Mouse (Mus musculus): Measurements from ENCODE around the gene Trpm5. TPM values are rescaled to one million over a fixed set of nuclear protein-coding genes. Genes with fewer than 3 reads are reported as not detected.
A peak's percentile ranks its signal among the peaks of the same experiment; 100 is the strongest.

Gene Trpm5
- total and polyA plus RNA-seq, 3 experiments: 1.7 to 1.9 TPM; not detected in 1

DNA sequence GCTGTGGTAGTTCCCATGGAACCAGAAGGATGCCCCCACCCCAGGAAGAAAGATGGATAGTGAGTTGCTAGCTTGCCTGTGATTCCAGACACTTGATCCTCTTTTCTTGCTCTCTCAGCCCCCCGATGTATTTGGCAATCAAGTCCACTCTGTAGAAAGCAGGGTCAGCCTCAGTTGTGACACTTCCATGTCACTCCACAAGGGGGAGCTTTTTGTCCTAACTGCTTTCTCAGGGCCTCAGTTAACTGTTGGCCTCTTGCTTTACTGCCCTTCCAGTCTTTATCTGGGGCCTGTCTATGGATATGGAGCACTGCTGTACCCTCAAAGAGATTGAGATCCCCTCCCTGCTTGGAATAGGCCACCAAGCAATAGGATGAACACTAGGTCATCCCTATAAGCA, 21.4 kb downstream of the Trpm5 start:
- Histone ChIP-seq H3K4me1 (ENCODE audit: control insufficient read depth in 1 of 2, insufficient read depth in 2 of 2, low read length in 2 of 2) (peaks cover 0 to 14% of the 10 kb centered on the region in 2 experiments; a peak in 2 of 4 replicates), H3K36me3 (ENCODE audit: control insufficient read depth in 1 of 2, insufficient read depth in 2 of 2, low read length in 2 of 2) (peaks cover 0 to 6% of the 10 kb centered on the region in 2 experiments; a peak in 2 of 4 replicates), H3K27me3 (ENCODE audit: control insufficient read depth in 1 of 2, insufficient read depth in 2 of 2, low read length in 2 of 2) (no peaks in the 10 kb centered on the region), H3K27ac (ENCODE audit: control insufficient read depth, low read depth, low read length) (no peak overlapping the region), H3K79me2 (ENCODE audit: control insufficient read depth, insufficient read depth, low read length, poor library complexity) (peaks cover 15% of the 10 kb centered on the region), H3K9ac (ENCODE audit: control insufficient read depth, low read depth, low read length, poor library complexity, severe bottlenecking) (no peak overlapping the region), H3K9me3 (replicated peaks; ENCODE audit: insufficient read depth, low read length) (no peaks in the 10 kb centered on the region), H3K4me3 (ENCODE audit: control insufficient read depth in 1 of 2, insufficient read depth in 1 of 2, low read depth in 2 of 2, low read length in 2 of 2) (no peak overlapping the region)
- peak; percentile 76 for DNase-seq (ENCODE audit: low read depth, low spot score)
- TF ChIP-seq E2F4 (IDR thresholded peaks at IDR 0.05; ENCODE audit: borderline replicate concordance, low read depth, low read length): no peak
- TF ChIP-seq GABPA (IDR thresholded peaks at IDR 0.05; ENCODE audit: low read depth, low read length): no peak
- no peak for TF ChIP-seq EP300 (IDR thresholded peaks at IDR 0.05; ENCODE audit: low read depth in 1 of 2, low read length in 2 of 2)
- no peak for TF ChIP-seq MEF2A (IDR thresholded peaks at IDR 0.05; ENCODE audit: extremely low read depth, insufficient replicate concordance, low read depth, low read length, poor library complexity, severe bottlenecking)
- TF ChIP-seq MYB (IDR thresholded peaks at IDR 0.05; ENCODE audit: low read depth, low read length): no peak
- TF ChIP-seq RCOR1 (IDR thresholded peaks at IDR 0.05; ENCODE audit: low read depth, low read length): no peak
- peak; percentile 60 to 89 (median 76) for TF ChIP-seq CTCF (IDR thresholded peaks at IDR 0.05 in 2 of 3, conservative IDR thresholded peaks at IDR 0.05 in 1 of 3; ENCODE audit: control insufficient read depth in 1 of 3, insufficient read depth in 1 of 3, low read depth in 2 of 3, low read length in 3 of 3, poor library complexity in 1 of 3, severe bottlenecking in 1 of 3)
- no peak for TF ChIP-seq CHD1 (IDR thresholded peaks at IDR 0.05; ENCODE audit: low read depth, low read length)
- TF ChIP-seq MYC (IDR thresholded peaks at IDR 0.05; ENCODE audit: low read depth, low read length): no peak
- TF ChIP-seq ZMIZ1 (IDR thresholded peaks at IDR 0.05; ENCODE audit: low read depth, low read length): no peak
- no peak for TF ChIP-seq ZNF384 (IDR thresholded peaks at IDR 0.05; ENCODE audit: low read depth, low read length)
- TF ChIP-seq ETS1 (IDR thresholded peaks at IDR 0.05; ENCODE audit: low read depth, low read length): no peak
- no peak for TF ChIP-seq MAFK (IDR thresholded peaks at IDR 0.05; ENCODE audit: borderline replicate concordance, low read depth, low read length)
- TF ChIP-seq POLR2AphosphoS5 (IDR thresholded peaks at IDR 0.05; ENCODE audit: borderline replicate concordance, low read depth, low read length): no peak
- no peak for TF ChIP-seq POLR2A (IDR thresholded peaks at IDR 0.05; ENCODE audit: control insufficient read depth in 1 of 2, insufficient read depth in 1 of 2, low read depth in 1 of 2, low read length in 2 of 2, poor library complexity in 1 of 2)
- TF ChIP-seq RAD21 (IDR thresholded peaks at IDR 0.05; ENCODE audit: low read depth, low read length): peak; percentile 48
- TF ChIP-seq MAZ (IDR thresholded peaks at IDR 0.05; ENCODE audit: low read depth, low read length): no peak
- TF ChIP-seq SMC3 (IDR thresholded peaks at IDR 0.05; ENCODE audit: low read depth, low read length): peak; percentile 71
- no peak for TF ChIP-seq ELF1 (IDR thresholded peaks at IDR 0.05; ENCODE audit: low read depth, low read length)

DNA sequence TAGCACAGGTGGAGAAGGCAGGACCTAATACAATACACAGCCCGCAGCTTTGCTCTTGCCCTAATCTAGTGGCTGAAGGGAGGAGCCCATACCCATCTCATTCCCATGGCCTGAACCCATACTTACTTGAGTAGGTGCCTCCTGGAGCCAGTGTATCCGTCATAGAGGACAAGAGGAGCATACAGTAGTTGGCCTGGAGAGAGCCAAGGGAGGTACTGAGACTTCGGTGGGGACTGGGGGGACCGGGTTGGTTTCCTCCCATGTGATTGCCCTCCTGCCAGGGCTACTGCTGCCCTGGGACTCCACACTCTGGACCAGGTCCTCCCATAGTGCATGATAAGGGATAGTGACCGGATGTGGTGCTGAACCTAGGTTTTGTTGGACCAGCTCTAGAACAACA, 21.8 kb downstream of the Trpm5 start:
- no peak overlapping the region for H3K4me3 ChIP-seq (ENCODE audit: control insufficient read depth in 1 of 2, insufficient read depth in 1 of 2, low read depth in 2 of 2, low read length in 2 of 2)
- TF ChIP-seq GATA1 (IDR thresholded peaks at IDR 0.05; ENCODE audit: low read depth, low read length) (no peak), EP300 (IDR thresholded peaks at IDR 0.05; ENCODE audit: low read depth in 1 of 2, low read length in 2 of 2) (no peak), USF2 (IDR thresholded peaks at IDR 0.05; ENCODE audit: borderline replicate concordance in 1 of 2, insufficient read depth in 1 of 2, low read depth in 1 of 2, low read length in 2 of 2) (no peak), NRF1 (IDR thresholded peaks at IDR 0.05; ENCODE audit: insufficient read depth, low read depth, low read length, poor library complexity, severe bottlenecking) (no peak), ETS1 (IDR thresholded peaks at IDR 0.05; ENCODE audit: low read depth, low read length) (no peak)
- H3K4me1 ChIP-seq (ENCODE audit: control insufficient read depth in 1 of 2, insufficient read depth in 2 of 2, low read length in 2 of 2): peaks cover 0 to 17% of the 10 kb centered on the region in 2 experiments; a peak in 2 of 4 replicates
- H3K36me3 ChIP-seq (ENCODE audit: control insufficient read depth in 1 of 2, insufficient read depth in 2 of 2, low read length in 2 of 2): peaks cover 0 to 6% of the 10 kb centered on the region in 2 experiments; a peak in 2 of 4 replicates
- DNase-seq (ENCODE audit: low read depth, low spot score): no peak
- H3K27me3 ChIP-seq (ENCODE audit: control insufficient read depth in 1 of 2, insufficient read depth in 2 of 2, low read length in 2 of 2): no peaks in the 10 kb centered on the region
- H3K9ac ChIP-seq (ENCODE audit: control insufficient read depth, low read depth, low read length, poor library complexity, severe bottlenecking): no peak overlapping the region
- peaks cover 15% of the 10 kb centered on the region for H3K79me2 ChIP-seq (ENCODE audit: control insufficient read depth, insufficient read depth, low read length, poor library complexity)
- H3K9me3 ChIP-seq (replicated peaks; ENCODE audit: insufficient read depth, low read length): no peaks in the 10 kb centered on the region
- H3K27ac ChIP-seq (ENCODE audit: control insufficient read depth, low read depth, low read length): no peak overlapping the region

Measured in MEL (cell line).